Mouse (Mus musculus) c-Kit-positive CD71-positive TER-119-negative erythroid progenitor cells, embryonic 14.5 days (primary cell): ENCODE results near the gene Gm17482.
"Not testable (repeated sequence)": the region's sequence is repeated elsewhere in the genome, so short reads cannot be mapped to it uniquely, and the experiment has no call there.

Experiments used
- DNase-seq: peaks from one replicate; pipeline ENCODE4 v3.0.0-alpha.2; 2013; ENCODE audit warnings: low read depth

The Gm17482 gene

GRCm38 (mm10) chr6:115227043-115227442, at the start of gene Gm17482:
Gm17482 (plus strand) TSS chr6:115227343.
- no peak for DNase-seq

GRCm38 (mm10) chr6:115178826-115179225, 48.3 kb upstream of the Gm17482 start:
- no peak for DNase-seq

- no peak for DNase-seq
Observed at GRCm38 (mm10) chr6:115181094-115181493, 46.0 kb upstream of the Gm17482 start.

DNA sequence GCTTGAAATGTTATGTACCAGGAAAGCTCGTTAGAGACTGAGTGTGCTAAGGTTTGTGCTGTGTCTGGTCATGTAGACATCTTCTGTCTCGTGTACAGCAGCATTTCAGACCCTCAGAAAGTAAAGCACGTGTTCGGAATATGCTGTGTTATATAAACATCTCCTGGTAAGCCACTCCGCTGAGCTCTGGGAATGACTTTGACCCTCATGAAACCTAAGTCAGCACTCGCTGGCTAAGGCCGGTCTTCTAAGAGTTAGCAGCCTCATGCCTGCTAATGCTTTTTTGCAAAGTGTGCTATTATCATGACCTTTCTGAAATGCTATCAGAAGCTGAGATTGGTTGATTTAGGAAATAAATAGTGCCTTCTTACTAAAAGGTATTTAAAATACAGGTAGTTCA, 36.0 kb upstream of the Gm17482 start:
- DNase-seq: no peak

- no peak for DNase-seq
Observed at GRCm38 (mm10) chr6:115200753-115201152, 26.4 kb upstream of the Gm17482 start.

DNA sequence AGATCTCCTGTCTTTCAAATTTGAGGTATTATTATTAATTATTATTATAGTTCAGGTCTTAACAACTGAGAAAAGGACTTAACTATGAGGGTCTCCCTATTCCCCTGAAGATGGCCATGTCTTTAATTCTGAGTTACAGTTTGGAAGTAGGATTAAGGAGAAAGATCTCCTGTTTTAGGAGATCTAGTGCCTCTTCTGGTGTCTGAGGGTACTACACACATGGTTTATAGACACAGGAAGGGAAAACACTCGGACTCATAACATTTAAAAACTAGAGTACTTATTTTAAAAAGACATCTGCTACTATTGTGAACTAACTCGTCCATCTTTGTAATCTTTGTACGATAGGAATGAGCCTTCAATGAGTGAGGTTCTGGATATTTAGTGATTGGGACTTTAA, 24.1 kb upstream of the Gm17482 start:
- no peak for DNase-seq

DNA sequence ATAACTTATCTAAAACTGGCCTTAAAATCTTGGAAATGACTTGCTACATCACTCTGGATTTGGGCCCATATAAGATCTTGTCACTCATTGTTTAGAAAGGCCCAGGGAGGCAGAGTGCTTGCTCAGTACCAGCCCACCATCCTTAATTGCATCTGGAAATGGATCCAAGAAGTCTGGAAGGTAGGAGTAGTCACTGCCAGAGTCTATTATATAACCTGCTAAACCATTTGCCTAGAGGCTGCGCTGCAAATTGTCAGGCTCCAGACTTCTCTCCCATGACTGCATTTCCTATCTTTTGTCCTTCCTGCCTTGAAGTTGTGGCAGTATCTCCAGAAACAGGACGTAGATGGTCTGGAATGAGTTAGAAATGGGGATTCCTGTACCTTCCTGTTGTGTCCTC, 17.0 kb upstream of the Gm17482 start:
- no peak for DNase-seq

DNA sequence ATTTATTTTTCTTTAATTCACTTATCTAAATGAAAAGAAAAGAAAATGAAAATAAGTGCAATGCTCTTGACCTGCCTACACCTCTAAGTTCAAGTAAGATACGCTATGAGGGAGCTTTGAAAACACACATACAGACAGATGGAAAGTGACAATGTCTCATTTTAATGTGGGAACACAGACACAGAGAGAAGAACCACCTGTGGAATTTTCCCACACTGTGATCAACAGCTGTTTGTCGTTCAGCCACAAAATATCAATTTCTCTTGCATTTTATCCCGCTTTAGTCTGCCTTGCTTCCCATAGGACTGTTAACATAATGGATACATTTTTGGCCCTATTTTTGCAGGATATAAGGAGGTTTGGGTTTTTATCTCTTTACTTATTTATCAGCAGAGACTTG, 16.3 kb upstream of the Gm17482 start:
- no peak for DNase-seq

- DNase-seq: no peak
Observed at GRCm38 (mm10) chr6:115212132-115212903, 14.8 kb upstream of the Gm17482 start.

DNA sequence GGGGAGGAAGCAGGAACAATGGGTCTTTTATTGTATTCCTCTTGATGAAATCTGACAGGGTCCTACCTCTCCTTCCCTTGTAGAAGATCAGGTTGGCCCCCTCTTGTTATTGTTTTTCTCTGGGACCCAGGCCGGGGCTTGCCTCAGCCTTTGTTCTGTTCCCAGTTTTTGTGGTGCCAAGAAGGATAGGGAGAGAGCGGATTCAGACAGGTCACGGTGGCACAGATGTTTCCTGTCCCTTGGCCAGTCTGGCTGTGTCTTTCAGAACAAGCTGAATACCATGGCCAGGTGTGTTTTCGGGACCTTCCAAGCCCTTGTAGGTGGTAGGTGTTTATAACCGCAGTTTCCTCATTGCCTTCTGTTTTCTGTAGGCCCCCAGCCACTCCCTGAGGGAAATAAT, 14.0 kb upstream of the Gm17482 start:
- DNase-seq: no peak

DNA sequence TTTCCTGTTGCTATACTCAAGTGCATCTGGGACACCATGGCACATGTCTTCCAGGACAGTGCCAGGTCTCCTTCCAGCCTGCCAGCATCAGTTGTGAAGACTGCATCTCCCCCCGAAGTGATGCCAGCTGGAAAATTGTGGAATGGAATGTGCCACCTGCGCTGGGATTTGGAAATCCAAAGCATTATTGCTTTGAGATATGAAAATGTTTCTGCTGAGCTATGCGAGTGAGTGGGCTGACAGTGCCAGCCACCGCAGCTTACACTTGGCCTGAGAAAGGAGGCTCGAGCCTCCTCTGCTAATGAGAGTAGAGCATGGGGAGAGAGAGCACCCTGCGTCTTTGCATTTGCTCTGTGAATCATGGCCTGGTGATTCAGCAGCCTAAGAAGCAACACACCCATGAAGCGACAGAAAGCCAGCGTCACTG, 5.9 kb upstream of the Gm17482 start:
- DNase-seq: no peak

- no peak for DNase-seq
Observed at GRCm38 (mm10) chr6:115225519-115225918, 1.6 kb upstream of the Gm17482 start.

GRCm38 (mm10) chr6:115227529-115227928, 386 bp downstream of the Gm17482 start:
- peak; percentile 41 for DNase-seq

DNA sequence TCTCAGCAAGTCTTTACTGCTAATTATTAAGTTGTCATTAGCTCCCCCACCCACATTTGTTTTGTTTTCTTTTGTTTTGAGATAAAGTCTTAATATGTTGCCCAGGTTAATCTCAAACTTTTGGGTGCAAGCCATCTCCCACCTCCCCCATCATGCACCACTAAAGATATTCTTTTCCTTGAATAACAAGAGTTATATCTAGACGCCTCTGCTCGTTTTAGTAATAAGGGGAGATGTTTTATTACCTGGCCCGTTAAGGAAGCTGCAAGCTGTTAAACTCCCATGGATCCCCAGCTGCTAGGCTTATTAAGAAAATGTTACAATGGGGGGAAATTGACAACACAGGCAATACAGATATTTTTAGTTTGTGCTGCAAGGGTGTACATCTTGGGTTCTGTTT, 3.4 kb downstream of the Gm17482 start:
- DNase-seq: no peak

- DNase-seq: no peak
Observed at GRCm38 (mm10) chr6:115231836-115232235, 4.7 kb downstream of the Gm17482 start.

- no peak for DNase-seq
Observed at GRCm38 (mm10) chr6:115232562-115232961, 5.4 kb downstream of the Gm17482 start.

- no peak for DNase-seq
Observed at GRCm38 (mm10) chr6:115238031-115239027, 11.2 kb downstream of the Gm17482 start.

GRCm38 (mm10) chr6:115239335-115239734, 12.2 kb downstream of the Gm17482 start:
- DNase-seq: no peak

- DNase-seq: not testable (repeated sequence)
Observed at GRCm38 (mm10) chr6:115240431-115240830, 13.3 kb downstream of the Gm17482 start.

- DNase-seq: no peak
Observed at GRCm38 (mm10) chr6:115241131-115241699, 14.1 kb downstream of the Gm17482 start.

DNA sequence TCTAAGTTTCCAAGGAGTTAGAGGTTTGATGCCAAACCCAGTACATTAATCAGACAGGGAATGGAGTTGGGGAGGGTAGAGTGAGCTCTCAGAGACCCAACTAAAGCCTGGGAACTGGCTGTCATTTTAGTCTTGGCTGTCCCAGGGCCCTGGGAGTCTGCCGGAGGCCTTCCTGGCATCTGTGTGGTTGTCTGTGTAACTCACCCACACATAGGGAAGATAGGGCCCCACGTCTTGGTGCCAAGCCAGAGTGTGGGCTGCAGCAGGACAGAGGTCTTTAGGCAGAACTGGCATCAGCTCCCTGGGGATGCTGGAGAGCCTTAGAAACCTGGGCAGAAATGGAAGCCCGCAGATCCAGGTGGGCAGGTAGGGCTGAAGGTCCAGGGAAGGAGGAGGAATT, 14.8 kb downstream of the Gm17482 start:
- no peak for DNase-seq

- DNase-seq: no peak
Observed at GRCm38 (mm10) chr6:115244222-115244621, 17.1 kb downstream of the Gm17482 start.
